Mouse (Mus musculus) MEL (cell line): ENCODE data around the gene Fnbp1. TPM values are rescaled to one million over a fixed set of nuclear protein-coding genes. Genes with fewer than 3 reads are reported as not detected.

ENCODE experiments used
- DNase-seq: peaks from one replicate; pipeline ENCODE4 v3.0.0; 2011; ENCODE audit warnings: low read depth, low spot score
- H3K27ac ChIP-seq: 2 replicates; pipeline ENCODE4 v1.5.1; 2012; ENCODE audit warnings: low read depth, mild to moderate bottlenecking, control low read depth, low read length, moderate library complexity; ENCODE audit not compliant: control insufficient read depth
- H3K27me3 ChIP-seq, 2 experiments: fragments of 150-350 bp in 1 of 2; sonication (generic) in 1 of 2; 2 replicates each; pipeline ENCODE4 v1.6.1; 2012; ENCODE audit warnings: low read length in 2 of 2, mild to moderate bottlenecking in 2 of 2, improper control_type of control experiment in 1 of 2, moderate library complexity in 1 of 2; ENCODE audit not compliant: insufficient read depth in 2 of 2, control insufficient read depth in 1 of 2
- H3K36me3 ChIP-seq, 2 experiments: 2 replicates each; pipeline ENCODE4 v1.6.1; 2012 to 2014; ENCODE audit warnings: low read length in 2 of 2, improper control_type of control experiment in 1 of 2, inconsistent platforms in 1 of 2, mild to moderate bottlenecking in 1 of 2; ENCODE audit not compliant: insufficient read depth in 2 of 2, control insufficient read depth in 1 of 2
- H3K4me1 ChIP-seq, 2 experiments: fragments of 150-350 bp in 1 of 2; sonication (generic) in 1 of 2; 2 replicates each; pipeline ENCODE4 v1.6.1; 2012; ENCODE audit warnings: low read length in 2 of 2, improper control_type of control experiment in 1 of 2, mild to moderate bottlenecking in 1 of 2; ENCODE audit not compliant: insufficient read depth in 2 of 2, control insufficient read depth in 1 of 2
- H3K4me3 ChIP-seq, 2 experiments: fragments of 150-350 bp in 1 of 2; sonication (generic) in 1 of 2; 2 replicates each; pipeline ENCODE4 v1.5.1; 2012; ENCODE audit warnings: low read depth in 2 of 2, low read length in 2 of 2, mild to moderate bottlenecking in 2 of 2, moderate library complexity in 2 of 2, control low read depth in 1 of 2, improper control_type of control experiment in 1 of 2; ENCODE audit not compliant: control insufficient read depth in 1 of 2, insufficient read depth in 1 of 2
- H3K79me2 ChIP-seq: 2 replicates; pipeline ENCODE4 v1.6.1; 2012; ENCODE audit warnings: mild to moderate bottlenecking, low read length, moderate library complexity; ENCODE audit not compliant: control insufficient read depth, poor library complexity, insufficient read depth
- H3K9ac ChIP-seq: 2 replicates; pipeline ENCODE4 v1.6.1; 2012; ENCODE audit warnings: low read depth, mild to moderate bottlenecking, control low read depth, low read length, moderate library complexity; ENCODE audit not compliant: control insufficient read depth, poor library complexity, severe bottlenecking
- H3K9me3 ChIP-seq: fragments of 150-350 bp; sonication (generic); replicated peaks from 2 replicates; pipeline ENCODE4 v1.6.1; 2012; ENCODE audit warnings: mild to moderate bottlenecking, low read length, improper control_type of control experiment, moderate library complexity; ENCODE audit not compliant: insufficient read depth
- BHLHE40 ChIP-seq: IDR thresholded peaks from 2 replicates; pipeline ENCODE4 v1.6.1; 2012; ENCODE audit warnings: low read depth, mild to moderate bottlenecking, inconsistent platforms, low read length, improper control_type of control experiment, borderline replicate concordance
- CHD2 ChIP-seq: IDR thresholded peaks from 2 replicates; pipeline ENCODE4 v1.6.1; 2011; ENCODE audit warnings: low read length, improper control_type of control experiment
- CTCF ChIP-seq, 3 experiments: IDR thresholded peaks in 2 of 3; conservative IDR thresholded peaks in 1 of 3; 2 replicates each; pipeline ENCODE4 v1.5.1; 2011 to 2012; ENCODE audit warnings: low read length in 3 of 3, low read depth in 2 of 3, mild to moderate bottlenecking in 2 of 3, improper control_type of control experiment in 1 of 3, inconsistent platforms in 1 of 3, mixed read lengths in 1 of 3, moderate library complexity in 1 of 3; ENCODE audit not compliant: control insufficient read depth in 1 of 3, insufficient read depth in 1 of 3, poor library complexity in 1 of 3, severe bottlenecking in 1 of 3
- E2F4 ChIP-seq: IDR thresholded peaks from 2 replicates; pipeline ENCODE4 v1.6.1; 2011; ENCODE audit warnings: low read depth, low read length, improper control_type of control experiment, borderline replicate concordance
- EP300 ChIP-seq, 2 experiments: IDR thresholded peaks; 2 replicates each; pipeline ENCODE4 v1.6.1; 2011; ENCODE audit warnings: improper control_type of control experiment in 2 of 2, low read length in 2 of 2, low read depth in 1 of 2, mild to moderate bottlenecking in 1 of 2
- ETS1 ChIP-seq: IDR thresholded peaks from 2 replicates; pipeline ENCODE4 v1.6.1; 2012; ENCODE audit warnings: low read depth, mild to moderate bottlenecking, inconsistent platforms, low read length, improper control_type of control experiment, moderate library complexity
- GATA1 ChIP-seq: IDR thresholded peaks from 2 replicates; pipeline ENCODE4 v1.6.1; 2011; ENCODE audit warnings: low read depth, low read length, improper control_type of control experiment
- HCFC1 ChIP-seq: IDR thresholded peaks from 2 replicates; pipeline ENCODE4 v1.6.1; 2012; ENCODE audit warnings: low read depth, mild to moderate bottlenecking, inconsistent platforms, low read length, improper control_type of control experiment, moderate library complexity
- JUND ChIP-seq: IDR thresholded peaks from 2 replicates; pipeline ENCODE4 v1.6.1; 2011; ENCODE audit warnings: low read depth, mild to moderate bottlenecking, improper control_type of control experiment, low read length
- KAT2A ChIP-seq: conservative IDR thresholded peaks from 2 replicates; pipeline ENCODE4 v1.6.1; 2012; ENCODE audit warnings: low read depth, low read length, improper control_type of control experiment, inconsistent platforms
- MAFK ChIP-seq: IDR thresholded peaks from 2 replicates; pipeline ENCODE4 v1.6.1; 2011; ENCODE audit warnings: low read depth, mild to moderate bottlenecking, low read length, improper control_type of control experiment, borderline replicate concordance
- MAX ChIP-seq: IDR thresholded peaks from 2 replicates; pipeline ENCODE4 v1.6.1; 2011; ENCODE audit warnings: low read length, improper control_type of control experiment
- MEF2A ChIP-seq: IDR thresholded peaks from 2 replicates; pipeline ENCODE4 v1.6.1; 2014; ENCODE audit warnings: low read depth, mild to moderate bottlenecking, inconsistent platforms, low read length, improper control_type of control experiment; ENCODE audit not compliant: poor library complexity, insufficient replicate concordance, severe bottlenecking; ENCODE audit errors: extremely low read depth
- MXI1 ChIP-seq: IDR thresholded peaks from 2 replicates; pipeline ENCODE4 v1.6.1; 2011; ENCODE audit warnings: mild to moderate bottlenecking, low read depth, low read length, improper control_type of control experiment
- MYB ChIP-seq: IDR thresholded peaks from 2 replicates; pipeline ENCODE4 v1.6.1; 2011; ENCODE audit warnings: mild to moderate bottlenecking, low read depth, low read length, improper control_type of control experiment
- NELFE ChIP-seq: IDR thresholded peaks from 2 replicates; pipeline ENCODE4 v1.6.1; 2011; ENCODE audit warnings: low read depth, low read length, improper control_type of control experiment
- POLR2AphosphoS5 ChIP-seq: IDR thresholded peaks from 2 replicates; pipeline ENCODE4 v1.6.1; 2012; ENCODE audit warnings: low read depth, borderline replicate concordance, mild to moderate bottlenecking, inconsistent platforms, low read length, moderate library complexity, mixed read lengths
- RCOR1 ChIP-seq: IDR thresholded peaks from 2 replicates; pipeline ENCODE4 v1.6.1; 2012; ENCODE audit warnings: low read depth, mild to moderate bottlenecking, inconsistent platforms, low read length, improper control_type of control experiment
- SIN3A ChIP-seq: IDR thresholded peaks from 2 replicates; pipeline ENCODE4 v1.6.1; 2012; ENCODE audit warnings: low read length, improper control_type of control experiment, inconsistent platforms
- SMC3 ChIP-seq: IDR thresholded peaks from 2 replicates; pipeline ENCODE4 v1.6.1; 2011; ENCODE audit warnings: low read depth, low read length, improper control_type of control experiment
- TAL1 ChIP-seq: IDR thresholded peaks from 2 replicates; pipeline ENCODE4 v1.6.1; 2012; ENCODE audit warnings: mild to moderate bottlenecking, inconsistent platforms, low read length, moderate library complexity, mixed read lengths
- TBP ChIP-seq: IDR thresholded peaks from 2 replicates; pipeline ENCODE4 v1.8.0; 2011; ENCODE audit warnings: low read depth, low read length, improper control_type of control experiment
- UBTF ChIP-seq: IDR thresholded peaks from 2 replicates; pipeline ENCODE4 v1.6.1; 2012; ENCODE audit warnings: low read depth, mild to moderate bottlenecking, inconsistent platforms, low read length, improper control_type of control experiment, moderate library complexity, borderline replicate concordance; ENCODE audit not compliant: insufficient read depth
- ZC3H11A ChIP-seq: IDR thresholded peaks from 2 replicates; pipeline ENCODE4 v1.6.1; 2012; ENCODE audit warnings: low read depth, mild to moderate bottlenecking, inconsistent platforms, low read length, improper control_type of control experiment
- ZKSCAN1 ChIP-seq: IDR thresholded peaks from 2 replicates; pipeline ENCODE4 v1.6.1; 2012; ENCODE audit warnings: low read depth, mild to moderate bottlenecking, inconsistent platforms, low read length, improper control_type of control experiment, moderate library complexity
- ZMIZ1 ChIP-seq: IDR thresholded peaks from 2 replicates; pipeline ENCODE4 v1.6.1; 2012; ENCODE audit warnings: low read depth, mild to moderate bottlenecking, inconsistent platforms, low read length, improper control_type of control experiment, moderate library complexity
- ZNF384 ChIP-seq: IDR thresholded peaks from 2 replicates; pipeline ENCODE4 v1.6.1; 2012; ENCODE audit warnings: low read depth, mild to moderate bottlenecking, inconsistent platforms, low read length, improper control_type of control experiment
- polyA plus RNA-seq, 2 experiments: library from polyadenylated mRNA; stranded (reverse) in 1 of 2; unstranded in 1 of 2; fragments of >175 nt in 1 of 2; fragments of >200 nt in 1 of 2; gene quantifications; 2 replicates each; pipeline versions ENCODE4 v1.2.1 to v1.2.4; 2012; ENCODE audit warnings: low replicate concordance in 2 of 2, low read depth in 1 of 2; ENCODE audit not compliant: insufficient read length in 2 of 2, insufficient read depth in 1 of 2, missing spikeins in 1 of 2
- total RNA-seq: library from RNA; depleted of rRNA; stranded (reverse); fragments of 300-350 nt; gene quantifications from 2 replicates; pipeline ENCODE4 v1.2.3, GENCODE M21; 2012

Fnbp1 gene
- total and polyA plus RNA-seq, 3 experiments, result 3.4 to 17.5 TPM; not detected in 1

DNA sequence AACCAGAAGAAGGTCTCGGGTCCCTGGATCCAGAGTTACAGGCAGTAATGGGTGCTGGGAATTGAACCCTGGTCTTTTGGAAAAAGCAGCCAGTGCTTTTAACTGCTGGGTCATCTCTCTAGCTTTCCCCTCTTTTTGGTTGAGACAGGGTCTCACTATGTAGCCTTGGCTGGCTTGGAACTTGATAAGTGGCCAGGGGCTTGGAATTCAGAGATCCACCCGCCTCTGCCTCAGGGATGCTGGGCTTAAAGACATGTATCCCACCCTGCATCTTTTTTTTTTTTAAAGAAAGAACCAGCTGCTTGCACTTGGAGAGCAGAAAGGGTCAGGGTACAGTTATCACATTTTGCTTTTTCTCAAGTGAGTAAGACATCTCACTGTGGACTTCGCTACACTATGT, 35.8 kb downstream of the Fnbp1 start:
- Histone ChIP-seq H3K4me1 (peaks cover 12 to 13% of the 10 kb centered on the region in 2 experiments), H3K27ac (no peak overlapping the region), H3K9ac (no peak overlapping the region), H3K79me2 (no peaks in the 10 kb centered on the region), H3K9me3 (no peaks in the 10 kb centered on the region), H3K36me3 (peaks cover 0 to 9% of the 10 kb centered on the region in 2 experiments; a peak in 1 of 4 replicates), H3K27me3 (no peaks in the 10 kb centered on the region), H3K4me3 (no peak overlapping the region)
- DNase-seq, result no peak
- no peak for TF ChIP-seq KAT2A
- TF ChIP-seq MAFK, result no peak
- no peak for TF ChIP-seq JUND
- TF ChIP-seq POLR2AphosphoS5, result no peak
- TF ChIP-seq TAL1, result no peak
- TF ChIP-seq NELFE, result no peak
- TF ChIP-seq GATA1, result no peak
- TF ChIP-seq CHD2, result no peak
- no peak for TF ChIP-seq BHLHE40

DNA sequence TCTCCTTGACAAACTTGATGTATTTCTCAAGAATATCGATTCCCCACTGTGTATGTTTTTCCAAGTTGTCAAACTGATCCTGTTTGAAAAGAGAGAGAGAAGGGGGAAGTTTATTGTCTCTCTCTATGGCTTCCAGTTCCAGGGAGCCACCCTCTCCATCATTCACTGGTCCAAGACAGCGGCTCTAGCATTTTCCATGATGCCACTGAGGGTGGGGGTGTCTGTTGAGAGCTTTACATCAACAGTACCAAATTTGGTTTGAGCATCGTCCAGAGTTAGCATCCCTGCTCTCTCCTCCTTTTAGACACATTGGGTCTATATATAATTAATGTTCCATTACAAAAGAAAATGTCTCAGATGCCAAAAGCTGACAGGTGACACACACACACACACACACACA, 36.5 kb downstream of the Fnbp1 start:
- TF ChIP-seq ETS1 (no peak), MAX (no peak), HCFC1 (no peak), ZKSCAN1 (no peak), TBP (no peak), ZMIZ1 (no peak), ZNF384 (no peak), RCOR1 (no peak), ZC3H11A (no peak), EP300 (IDR thresholded peaks at IDR 0.05; ENCODE audit: low read depth in 1 of 2, low read length in 2 of 2) (no peak), MEF2A (no peak), MYB (no peak), E2F4 (no peak), UBTF (no peak), CTCF (IDR thresholded peaks at IDR 0.05 in 2 of 3, conservative IDR thresholded peaks at IDR 0.05 in 1 of 3; ENCODE audit: control insufficient read depth in 1 of 3, insufficient read depth in 1 of 3, low read depth in 2 of 3, low read length in 3 of 3, poor library complexity in 1 of 3, severe bottlenecking in 1 of 3) (no peak), TAL1 (no peak), JUND (no peak), SMC3 (no peak), MXI1 (no peak), SIN3A (no peak)
- H3K79me2 ChIP-seq, result no peaks in the 10 kb centered on the region

More for the DNA sequence above, 36.5 kb downstream of the Fnbp1 start:
- Histone ChIP-seq H3K9me3 (no peaks in the 10 kb centered on the region), H3K9ac (no peak overlapping the region), H3K4me1 (peaks cover 9 to 11% of the 10 kb centered on the region in 2 experiments), H3K27me3 (no peaks in the 10 kb centered on the region), H3K27ac (no peak overlapping the region), H3K36me3 (peaks cover 0 to 5% of the 10 kb centered on the region in 2 experiments; a peak in 1 of 4 replicates), H3K4me3 (no peak overlapping the region)
- DNase-seq, result no peak
